Mouse (Mus musculus) liver, postnatal 0 days (tissue): ENCODE results near the gene Myg1.

Experiments
- CTCF ChIP-seq: sonication (generic); IDR thresholded peaks from 2 replicates; pipeline ENCODE4 v1.5.1; 2016; ENCODE audit warnings: antibody characterized with exemption, low read depth
- EP300 ChIP-seq: IDR thresholded peaks from 2 replicates; pipeline ENCODE4 v1.6.1; 2016; ENCODE audit warnings: antibody characterized with exemption, low read depth, mild to moderate bottlenecking

- no peak for TF ChIP-seq CTCF
- TF ChIP-seq EP300, result no peak
Measured at GRCm38 (mm10) chr15:102356501-102357325, 25.2 kb downstream of the Myg1 start.
